ENCODE assay signal across 22 mouse cellular contexts in the genomic region with DNA sequence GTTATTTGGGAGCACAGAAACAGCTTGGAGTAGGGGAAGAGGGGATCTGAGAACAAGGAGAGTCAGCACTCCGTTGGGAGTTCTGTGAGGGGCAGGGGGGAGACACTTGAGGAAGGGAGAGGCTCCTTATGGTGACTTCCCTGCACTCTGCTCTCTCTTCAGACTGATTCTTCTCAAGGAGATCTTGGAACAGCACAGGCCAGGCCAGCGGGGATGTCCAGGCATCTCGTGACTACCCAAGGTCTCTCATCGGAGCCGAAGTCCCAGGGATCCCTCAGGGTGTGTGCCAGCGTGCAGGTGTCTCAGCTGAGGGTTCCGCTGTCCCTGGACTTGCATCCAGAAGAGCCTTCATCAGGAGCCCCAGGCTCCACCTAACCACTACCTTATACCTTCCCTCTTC. TPM values are rescaled to one million over a fixed set of nuclear protein-coding genes. Genes with fewer than 3 reads are reported as not detected.
DNase-seq lines count a peak whose midpoint lies in the region; ATAC-seq and TF ChIP-seq lines count a peak whose summit lies in the region.
"Had no signal": no experiment of that assay in that cellular context is flagged by ENCODE, and none has a peak within 500 bp of the region (broad histone marks: within the 10 kb centered on the region; RNA-seq: fewer than 3 reads in every experiment).

No protein-coding gene starts in this region.

- no peak for TF ChIP-seq POLR2A in heart, adult 2 months (IDR thresholded peaks at IDR 0.05; ENCODE audit: insufficient read depth, low read depth, low read length)

- no peak for TF ChIP-seq EP300 in heart, adult 2 months (IDR thresholded peaks at IDR 0.05; ENCODE audit: insufficient read depth, low read depth, low read length)

- H3K27me3 ChIP-seq in heart, adult 2 months (ENCODE audit: control insufficient read depth, insufficient read depth, low read length) = peaks cover 2% of the 10 kb centered on the region
- H3K27me3 ChIP-seq in kidney, embryonic 14.5 days (ENCODE audit: control insufficient read depth, insufficient read depth, low read length) = peaks cover 9% of the 10 kb centered on the region
- H3K27me3 ChIP-seq in embryonic facial prominence, embryonic 10.5 days (replicated peaks; ENCODE audit: low read depth, poor library complexity, severe bottlenecking) = peaks cover 58% of the 10 kb centered on the region
- H3K27me3 ChIP-seq in limb, embryonic 12.5 days = peaks cover 55% of the 10 kb centered on the region

- intact Hi-C loops in heart, adult 2 months (cut with DNase I) = no loop called here

- H3K36me3 ChIP-seq in heart, adult 2 months (ENCODE audit: control insufficient read depth, insufficient read depth, low read length) = no peaks in the 10 kb centered on the region
- H3K36me3 ChIP-seq in kidney, embryonic 14.5 days (ENCODE audit: control insufficient read depth, insufficient read depth, low read length) = no peaks in the 10 kb centered on the region
- no peaks in the 10 kb centered on the region for H3K36me3 ChIP-seq in embryonic facial prominence, embryonic 10.5 days (replicated peaks)
- H3K36me3 ChIP-seq in limb, embryonic 12.5 days = no peaks in the 10 kb centered on the region
- H3K36me3 ChIP-seq: heart, embryonic 15.5 days; liver, embryonic 15.5 days; midbrain, embryonic 12.5 days had no signal

- peaks cover 4% of the 10 kb centered on the region; the same call in 1 of the 2 replicates for H3K4me1 ChIP-seq in heart, adult 2 months (ENCODE audit: control insufficient read depth, insufficient read depth, low read length)
- 0 out of 2 replicates have a peak, but pooled peaks cover 12% of the 10 kb centered on the region for H3K4me1 ChIP-seq in kidney, embryonic 14.5 days (ENCODE audit: control insufficient read depth, insufficient read depth, low read length)
- peaks cover 42% of the 10 kb centered on the region for H3K4me1 ChIP-seq in embryonic facial prominence, embryonic 10.5 days
- peaks cover 29% of the 10 kb centered on the region for H3K4me1 ChIP-seq in limb, embryonic 12.5 days (replicated peaks)

- H3K79me2 ChIP-seq in heart, adult 2 months (replicated peaks; ENCODE audit: control insufficient read depth, insufficient read depth, low read length) = no peaks in the 10 kb centered on the region

- no peak for TF ChIP-seq CTCF in heart, adult 2 months (IDR thresholded peaks at IDR 0.05)

- H3K27ac ChIP-seq in heart, adult 2 months = no peak overlapping the region
- H3K27ac ChIP-seq in kidney, embryonic 14.5 days (ENCODE audit: low read depth, low read length) = no peak overlapping the region
- no peak overlapping the region for H3K27ac ChIP-seq in embryonic facial prominence, embryonic 10.5 days (replicated peaks)
- H3K27ac ChIP-seq in limb, embryonic 12.5 days = no peak overlapping the region
- H3K27ac ChIP-seq: forebrain, embryonic 13.5 days; heart, embryonic 15.5 days; liver, embryonic 15.5 days; midbrain, embryonic 12.5 days had no signal

- peak overlapping the region; percentile 39 for H3K4me2 ChIP-seq in kidney, embryonic 14.5 days (replicated peaks; ENCODE audit: low read depth, low read length)
- H3K4me2 ChIP-seq in limb, embryonic 12.5 days = peak overlapping the region; percentile 63; the same call in 1 of the 2 replicates

- H3K9ac ChIP-seq in heart, adult 2 months (ENCODE audit: low read depth, low read length) = no peak overlapping the region
- 0 out of 2 replicates have a peak overlapping the region, but pooled peaks have one; percentile 38 for H3K9ac ChIP-seq in kidney, embryonic 14.5 days (ENCODE audit: low read depth, low read length)
- no peak overlapping the region for H3K9ac ChIP-seq in limb, embryonic 12.5 days (replicated peaks)
- H3K9ac ChIP-seq: liver, embryonic 15.5 days; midbrain, embryonic 12.5 days had no signal

- no peaks in the 10 kb centered on the region for H3K9me3 ChIP-seq in kidney, embryonic 14.5 days (ENCODE audit: control insufficient read depth, low read length)
- H3K9me3 ChIP-seq in embryonic facial prominence, embryonic 10.5 days = no peaks in the 10 kb centered on the region
- H3K9me3 ChIP-seq in limb, embryonic 12.5 days = no peaks in the 10 kb centered on the region
- H3K9me3 ChIP-seq: forebrain, embryonic 13.5 days; heart, embryonic 15.5 days; liver, embryonic 15.5 days; midbrain, embryonic 12.5 days had no signal

- 80% methylated on average over 7 of the region's 7 CpGs for WGBS in heart, adult 2 months
- 73% methylated on average over 7 of the region's 7 CpGs for WGBS in kidney, embryonic 14.5 days
- 76% methylated on average over 7 of the region's 7 CpGs for whole genome bisulfite sequencing in embryonic facial prominence, embryonic 10.5 days
- 84% methylated on average over 7 of the region's 7 CpGs for WGBS in limb, embryonic 12.5 days

- DNase-seq in heart, adult 11 months = peak; percentile 91
- no peak for DNase-seq in heart, adult 2 months
- DNase-seq in kidney, adult 18-20 months = no peak
- no peak for DNase-seq in embryonic facial prominence, embryonic 10.5 days (ENCODE audit: low spot score)
- DNase-seq in frontal cortex, postnatal 25 days (ENCODE audit: low spot score in 2 of 2) = no peak
- DNase-seq: adrenal gland, postnatal 25 days; cerebellum, adult 8-10 months; heart, postnatal 36 days; layer of hippocampus, adult 9-11 months; liver; right cerebral cortex, postnatal 14 days; spleen, adult 18-20 months had no signal

- ATAC-seq in kidney, embryonic 14.5 days (ENCODE audit: low FRiP score, low TSS enrichment) = no peak
- no peak for ATAC-seq in limb, embryonic 12.5 days (ENCODE audit: insufficient number of reproducible peaks, insufficient read depth, low FRiP score, low TSS enrichment, low read depth)
- ATAC-seq: CD4-positive, CD25-positive, alpha-beta regulatory T cell, adult 4 months; forebrain, embryonic 13.5 days had no signal

- H3K4me3 ChIP-seq in heart, adult 2 months = no peak overlapping the region
- H3K4me3 ChIP-seq in kidney, embryonic 14.5 days (ENCODE audit: low read length) = no peak overlapping the region
- H3K4me3 ChIP-seq in embryonic facial prominence, embryonic 10.5 days = peak overlapping the region; percentile 55; the same call in 1 of the 2 replicates
- H3K4me3 ChIP-seq in limb, embryonic 12.5 days (replicated peaks) = no peak overlapping the region

RNA-seq across cellular contexts. Expression of gene H2-DMb2, which starts 4.5 kb away (rescaled TPM):
- total RNA-seq in heart, adult 2 months (2021) = 1 to 10 TPM; 2.1 to 2.3 TPM
- 2.3 and 7.6 TPM in 2 replicates for polyA plus RNA-seq in heart, adult 2 months (2012; rRNA removed)
- polyA plus RNA-seq in kidney, embryonic 14.5 days (2014; fragmentation: Nextera tagmentation; extraction: Ambion mirVana) = 18.5 and 21.9 TPM in 2 replicates
- polyA plus RNA-seq in embryonic facial prominence, embryonic 10.5 days (2016; fragmentation: Nextera tagmentation; extraction: Ambion mirVana) = 0.17 and 0.28 TPM in 2 replicates
- 0.30 and 0.32 TPM in 2 replicates for polyA plus RNA-seq in limb, embryonic 12.5 days (2016; fragmentation: Nextera tagmentation; extraction: Ambion mirVana)
- polyA plus RNA-seq: erythroblast, embryonic 14.5 days; forebrain, embryonic 13.5 days had no signal

RNA-seq across cellular contexts. Expression of gene H2-DMb1, which starts 14.2 kb away (rescaled TPM):
- 1 to 10 TPM; 1.6 to 2.2 TPM for total RNA-seq in heart, adult 2 months (2021)
- 8.9 and 19.1 TPM in 2 replicates for polyA plus RNA-seq in heart, adult 2 months (2012; rRNA removed)
- 4.1 and 4.2 TPM in 2 replicates for polyA plus RNA-seq in kidney, embryonic 14.5 days (2014; fragmentation: Nextera tagmentation; extraction: Ambion mirVana)
- 0.52 and 0.55 TPM in 2 replicates for polyA plus RNA-seq in embryonic facial prominence, embryonic 10.5 days (2016; fragmentation: Nextera tagmentation; extraction: Ambion mirVana)
- 1.2 and 1.3 TPM in 2 replicates for polyA plus RNA-seq in limb, embryonic 12.5 days (2016; fragmentation: Nextera tagmentation; extraction: Ambion mirVana)
- polyA plus RNA-seq: erythroblast, embryonic 14.5 days; forebrain, embryonic 13.5 days had no signal

RNA-seq across cellular contexts. Expression of gene Brd2, which starts 16.2 kb away (rescaled TPM):
- total RNA-seq in heart, adult 2 months (2021) = 10 to 100 TPM; 67.6 to 71.1 TPM
- polyA plus RNA-seq in heart, adult 2 months (2012; rRNA removed) = 78.9 and 118 TPM in 2 replicates
- 153 and 178 TPM in 2 replicates for polyA plus RNA-seq in kidney, embryonic 14.5 days (2014; fragmentation: Nextera tagmentation; extraction: Ambion mirVana)
- 141 and 144 TPM in 2 replicates for polyA plus RNA-seq in embryonic facial prominence, embryonic 10.5 days (2016; fragmentation: Nextera tagmentation; extraction: Ambion mirVana)
- polyA plus RNA-seq in limb, embryonic 12.5 days (2016; fragmentation: Nextera tagmentation; extraction: Ambion mirVana) = 129 and 134 TPM in 2 replicates

RNA-seq across cellular contexts. Expression of gene H2-DMa, which starts 19.3 kb away (rescaled TPM):
- 1 to 10 TPM; 4.0 to 7.5 TPM for total RNA-seq in heart, adult 2 months (2021)
- 12.2 and 21.3 TPM in 2 replicates for polyA plus RNA-seq in heart, adult 2 months (2012; rRNA removed)
- polyA plus RNA-seq in kidney, embryonic 14.5 days (2014; fragmentation: Nextera tagmentation; extraction: Ambion mirVana) = 16.1 and 19.3 TPM in 2 replicates
- polyA plus RNA-seq in embryonic facial prominence, embryonic 10.5 days (2016; fragmentation: Nextera tagmentation; extraction: Ambion mirVana) = 4.2 and 4.8 TPM in 2 replicates
- 11.1 and 13.2 TPM in 2 replicates for polyA plus RNA-seq in limb, embryonic 12.5 days (2016; fragmentation: Nextera tagmentation; extraction: Ambion mirVana)

RNA-seq across cellular contexts. Expression of gene H2-Oa, which starts 46.5 kb away (rescaled TPM):
- total RNA-seq in heart, adult 2 months (2021) = under 1 TPM; 0.20 to 0.29 TPM
- polyA plus RNA-seq in heart, adult 2 months (2012; rRNA removed) = 0.79 and 3.2 TPM in 2 replicates
- polyA plus RNA-seq in kidney, embryonic 14.5 days (2014; fragmentation: Nextera tagmentation; extraction: Ambion mirVana) = 0.51 and 0.76 TPM in 2 replicates
- 0.31 and 0.69 TPM in 2 replicates for polyA plus RNA-seq in embryonic facial prominence, embryonic 10.5 days (2016; fragmentation: Nextera tagmentation; extraction: Ambion mirVana)
- 0.71 and 0.86 TPM in 2 replicates for polyA plus RNA-seq in limb, embryonic 12.5 days (2016; fragmentation: Nextera tagmentation; extraction: Ambion mirVana)
- total RNA-seq: gastrocnemius, adult 8-10 months; heart, postnatal 36 days; left cerebral cortex, adult 18-20 months had no signal
- polyA plus RNA-seq: forebrain, embryonic 13.5 days had no signal
